Mouse (Mus musculus) C2C12 (cell line): Measurements from ENCODE around the gene Fbxo21.

Source experiments
- CEBPB ChIP-seq: IDR thresholded peaks from one replicate; pipeline ENCODE4 v1.6.1; 2011; ENCODE audit warnings: low read depth, mild to moderate bottlenecking, control low read depth, moderate library complexity
- CTCF ChIP-seq: IDR thresholded peaks from one replicate; pipeline ENCODE4 v1.5.1; 2011; ENCODE audit not compliant: control insufficient read depth, insufficient read depth, insufficient read length
- FOSL1 ChIP-seq: IDR thresholded peaks from one replicate; pipeline ENCODE4 v1.8.0; 2011; ENCODE audit warnings: mild to moderate bottlenecking, low read length; ENCODE audit not compliant: poor library complexity, insufficient read depth, severe bottlenecking
- MAX ChIP-seq: IDR thresholded peaks from one replicate; pipeline ENCODE4 v1.6.1; 2011; ENCODE audit warnings: mild to moderate bottlenecking, control low read depth
- MYOD1 ChIP-seq: IDR thresholded peaks from one replicate; pipeline ENCODE4 v1.6.1; 2011; ENCODE audit warnings: low read depth; ENCODE audit not compliant: control insufficient read depth, insufficient read length
- MYOG ChIP-seq: IDR thresholded peaks from one replicate; pipeline ENCODE4 v1.6.1; 2011; ENCODE audit not compliant: control insufficient read depth, insufficient read length; ENCODE audit errors: extremely low read depth
- USF1 ChIP-seq: IDR thresholded peaks from one replicate; pipeline ENCODE4 v1.6.1; 2011; ENCODE audit warnings: low read depth, mild to moderate bottlenecking, control low read depth, moderate library complexity

GRCm38 (mm10) chr5:117967659-117968069 is 8.9 kb upstream of the Fbxo21 start:
- TF ChIP-seq CTCF, result no peak
- no peak for TF ChIP-seq USF1
- TF ChIP-seq MYOG, result no peak
- no peak for TF ChIP-seq CEBPB
- TF ChIP-seq MYOD1, result no peak
- TF ChIP-seq MAX, result no peak
- no peak for TF ChIP-seq FOSL1
